Mouse (Mus musculus): ENCODE measurements at regions not wholly inside any gene's neighbourhood (a gene's known extent, or its start where the extent isn't known, plus 50 kb on each side); places are given as distances from the start of the nearest gene placed in this dataset.

- DNase-seq (ENCODE audit: inconsistent age in 2 of 2, low spot score in 1 of 2): no peak
These were observed 113.5 kb downstream of the Tfcp2l1 start for GRCm38 (mm10) chr1:118741286-118741685.

- no peak for DNase-seq (ENCODE audit: inconsistent age in 2 of 2, low spot score in 1 of 2)
These were observed 120.5 kb downstream of the Tfcp2l1 start for GRCm38 (mm10) chr1:118748196-118748595.

DNA sequence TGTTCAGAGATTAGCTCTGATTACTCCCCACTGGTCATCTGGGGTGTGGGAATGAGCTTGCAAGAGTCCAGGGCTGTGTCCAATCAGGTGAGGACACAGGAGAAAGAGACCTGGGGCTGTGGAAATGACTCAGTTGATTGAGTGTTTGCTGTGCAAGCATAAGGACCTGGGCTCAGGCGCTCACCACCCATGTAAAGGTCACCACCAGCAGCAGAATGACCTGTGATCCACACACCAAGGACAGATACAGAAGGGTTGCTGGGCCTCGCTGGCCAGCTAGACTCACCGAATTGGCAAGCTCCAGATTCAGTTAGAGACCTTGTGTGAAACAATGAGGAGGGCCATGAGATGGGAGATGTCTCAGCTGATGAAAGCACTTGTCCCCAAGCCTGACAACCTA is 125.1 kb downstream of the Tfcp2l1 start:
- DNase-seq (ENCODE audit: inconsistent age in 2 of 2, low spot score in 1 of 2): peak; percentile 45 to 79

DNA sequence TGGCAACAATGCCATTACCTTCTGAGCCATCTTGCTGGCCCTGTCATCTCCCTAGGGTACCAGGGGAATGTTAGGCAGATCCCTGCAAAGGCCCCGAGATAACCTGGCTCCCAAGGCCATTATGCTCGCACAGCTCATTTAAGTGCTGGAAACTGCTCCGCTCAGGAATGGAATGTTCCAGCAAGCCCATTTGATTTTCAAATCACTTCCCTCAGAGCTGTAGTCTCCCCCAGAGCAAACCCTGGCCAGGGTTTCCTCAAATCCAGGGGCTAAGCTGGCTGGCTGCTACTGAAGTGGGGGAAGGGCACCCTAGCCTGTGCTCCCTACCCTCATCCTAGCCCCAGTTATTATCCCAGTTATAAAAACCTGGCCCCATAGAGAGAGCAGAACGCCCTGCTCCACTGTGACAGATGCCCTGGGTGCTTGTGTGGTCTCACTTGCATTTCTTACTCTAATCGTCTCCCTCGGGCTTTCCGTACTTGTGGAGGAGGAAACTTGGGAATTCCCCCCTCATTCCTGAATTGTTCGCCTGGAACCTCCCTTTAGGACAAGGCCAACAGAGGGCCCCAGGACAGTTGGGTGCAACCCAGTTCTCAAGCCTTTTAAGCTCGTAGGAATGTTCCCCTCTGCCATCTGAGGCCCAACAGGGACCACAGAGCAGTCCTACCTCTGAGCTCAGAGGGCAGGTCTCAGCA is 128.6 kb downstream of the Tfcp2l1 start:
- peak in 1 of 2 experiments; percentile 43 for DNase-seq (ENCODE audit: inconsistent age in 2 of 2, low spot score in 1 of 2)

- no peak for DNase-seq (ENCODE audit: inconsistent age in 2 of 2, low spot score in 1 of 2)
These were observed 129.7 kb downstream of the Tfcp2l1 start for GRCm38 (mm10) chr1:118757340-118758030.

- peak; percentile 46 to 77 for DNase-seq (ENCODE audit: inconsistent age in 2 of 2, low spot score in 1 of 2)
These were observed 130.3 kb downstream of the Tfcp2l1 start for GRCm38 (mm10) chr1:118758031-118758400.

DNA sequence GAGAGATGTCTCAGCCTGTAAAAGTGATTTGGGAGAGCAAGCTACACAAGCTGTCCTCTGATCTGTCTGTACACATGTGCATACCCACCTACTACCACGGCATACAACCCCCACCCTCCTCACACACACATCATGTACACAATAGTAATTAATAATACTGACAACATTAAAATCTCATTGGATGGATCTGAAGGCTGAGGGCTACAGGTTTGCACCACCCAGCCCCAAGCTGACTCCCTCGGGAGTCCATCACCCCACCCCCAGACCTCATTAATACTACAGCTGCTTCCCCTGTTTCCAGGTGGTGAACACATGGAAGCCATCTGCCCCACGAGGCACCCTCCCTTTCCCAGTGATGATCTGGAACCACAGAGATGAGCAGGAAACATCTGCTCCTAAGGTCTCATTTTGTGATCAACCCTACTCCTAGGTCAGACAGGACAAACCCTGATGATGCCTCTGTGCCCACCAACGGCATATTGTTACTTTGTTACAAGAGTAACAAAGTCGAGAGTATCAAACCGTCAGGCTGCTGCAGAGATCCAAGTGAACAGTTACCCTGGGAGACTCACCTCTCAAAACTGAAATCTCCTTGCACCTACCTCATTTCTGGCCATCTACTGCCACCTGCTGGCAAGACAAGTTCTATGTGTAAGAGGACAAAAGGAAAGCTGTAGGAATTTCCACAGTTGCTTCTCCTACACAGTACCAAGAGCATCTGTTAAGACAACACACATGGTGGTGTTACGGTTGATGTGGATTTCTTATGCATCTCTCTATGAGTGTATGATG is 131.6 kb downstream of the Tfcp2l1 start:
- DNase-seq (ENCODE audit: inconsistent age in 2 of 2, low spot score in 1 of 2): peak; percentile 79 to 94

DNA sequence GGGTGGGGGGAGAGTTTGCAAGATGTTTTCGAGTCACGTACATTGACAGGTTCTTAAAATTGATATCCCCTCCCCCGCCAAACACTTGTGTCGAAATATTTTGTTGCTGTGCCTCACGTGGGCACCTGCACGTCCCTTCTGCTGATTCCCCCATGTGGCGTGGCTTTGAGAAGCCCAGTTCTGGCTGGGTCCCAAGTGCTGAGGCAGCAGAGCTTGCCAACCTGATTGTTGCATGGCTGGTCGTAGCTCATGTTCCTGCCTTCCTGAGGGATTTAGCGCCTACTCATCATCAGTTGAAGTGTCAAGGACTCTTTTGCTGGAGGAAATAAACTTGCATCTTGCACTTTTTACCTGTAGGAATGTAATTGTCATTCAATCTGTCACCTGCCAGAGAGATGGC is 137.8 kb downstream of the Tfcp2l1 start:
- no peak for DNase-seq (ENCODE audit: inconsistent age in 2 of 2, low spot score in 1 of 2)

GRCm38 (mm10) chr1:118768831-118769230 is 141.1 kb downstream of the Tfcp2l1 start:
- peak in 1 of 2 experiments; percentile 67 for DNase-seq (ENCODE audit: inconsistent age in 2 of 2, low spot score in 1 of 2)

- DNase-seq (ENCODE audit: inconsistent age in 2 of 2, low spot score in 1 of 2): peak; percentile 55 to 84
These were observed 144.5 kb downstream of the Tfcp2l1 start for GRCm38 (mm10) chr1:118772261-118772660.

GRCm38 (mm10) chr1:118776594-118777441 is 149.1 kb downstream of the Tfcp2l1 start:
- DNase-seq (ENCODE audit: inconsistent age in 2 of 2, low spot score in 1 of 2): no peak
